Mouse (Mus musculus) small intestine, adult 2 months (tissue): Measurements from ENCODE around the gene Tmem169.

Source experiments
- CTCF ChIP-seq: fragments of 200-500 bp; IDR thresholded peaks from 2 replicates; pipeline ENCODE4 v1.5.1; 2012; ENCODE audit warnings: low read depth, mild to moderate bottlenecking, control low read depth, inconsistent platforms, low read length, moderate library complexity, mixed read lengths; ENCODE audit not compliant: insufficient replicate concordance, insufficient read length; ENCODE audit errors: extremely low read depth
- POLR2A ChIP-seq: fragments of 200-500 bp; IDR thresholded peaks from 2 replicates; pipeline ENCODE4 v1.6.1; 2012; ENCODE audit warnings: low read depth, mild to moderate bottlenecking, control low read depth, inconsistent platforms, low read length, moderate library complexity

DNA sequence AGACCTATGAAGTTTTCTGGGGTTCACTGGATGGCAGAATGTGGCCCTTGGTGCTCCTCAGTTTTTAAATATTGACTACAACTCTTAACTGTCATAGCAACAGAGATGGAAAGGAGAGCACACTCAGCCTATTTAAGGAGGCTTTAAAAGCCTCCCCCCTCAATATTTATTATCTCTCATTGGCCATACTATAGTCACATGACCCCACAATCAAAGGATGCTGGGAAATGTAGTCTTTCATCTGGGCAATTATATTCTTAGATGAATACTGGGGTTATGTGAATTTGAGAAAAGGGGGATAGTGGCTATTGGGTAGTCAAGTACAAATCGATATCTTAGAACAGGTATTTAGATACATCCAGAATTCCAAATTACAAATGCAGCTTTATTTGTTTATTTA lies 17.7 kb downstream of the Tmem169 start:
- no peak for TF ChIP-seq POLR2A
- no peak for TF ChIP-seq CTCF
